Mouse (Mus musculus) stomach, postnatal 0 days (tissue): Measurements from ENCODE around the gene Magix.

Experiments used
- CTCF ChIP-seq: IDR thresholded peaks from 2 replicates; pipeline ENCODE4 v1.5.1; 2016; ENCODE audit warnings: antibody characterized with exemption, low read depth, mild to moderate bottlenecking, moderate library complexity
- EP300 ChIP-seq: optimal IDR thresholded peaks from 2 replicates; pipeline ENCODE3; 2016; ENCODE audit warnings: antibody characterized with exemption

- TF ChIP-seq CTCF (no peak), EP300 (no peak)
Measured at GRCm38 (mm10) chrX:7722282-7722611, 41.2 kb upstream of the Magix start.
